Mouse (Mus musculus) brown adipose tissue, adult 24 weeks (tissue): ENCODE measurements around the gene Slc15a1. TPM values are rescaled to one million over a fixed set of nuclear protein-coding genes. Genes with fewer than 3 reads are reported as not detected.
"Not testable (repeated sequence)": the region's sequence is repeated elsewhere in the genome, so short reads cannot be mapped to it uniquely, and the experiment has no call there.

Source experiments
- H3K27ac ChIP-seq: fragments of 200-500 bp; replicated peaks from 2 replicates; pipeline ENCODE4 v1.5.1; 2012; ENCODE audit warnings: low read depth, mild to moderate bottlenecking, low read length
- H3K4me1 ChIP-seq: fragments of 200-500 bp; 2 replicates; pipeline ENCODE4 v1.6.1; 2012; ENCODE audit warnings: low read length, mixed read lengths; ENCODE audit not compliant: control insufficient read depth, insufficient read depth, insufficient read length
- H3K4me3 ChIP-seq: fragments of 200-500 bp; 2 replicates; pipeline ENCODE4 v1.5.1; 2012; ENCODE audit warnings: low read depth, mild to moderate bottlenecking, low read length, moderate library complexity; ENCODE audit not compliant: insufficient read depth
- polyA plus RNA-seq: library from polyadenylated mRNA; stranded (reverse); fragments of >200 nt; gene quantifications from 2 replicates; pipeline ENCODE4 v1.2.4, GENCODE M21; 2012; ENCODE audit not compliant: missing spikeins, insufficient read depth, insufficient read length

The Slc15a1 gene
- polyA plus RNA-seq, 1 experiment: not detected

DNA sequence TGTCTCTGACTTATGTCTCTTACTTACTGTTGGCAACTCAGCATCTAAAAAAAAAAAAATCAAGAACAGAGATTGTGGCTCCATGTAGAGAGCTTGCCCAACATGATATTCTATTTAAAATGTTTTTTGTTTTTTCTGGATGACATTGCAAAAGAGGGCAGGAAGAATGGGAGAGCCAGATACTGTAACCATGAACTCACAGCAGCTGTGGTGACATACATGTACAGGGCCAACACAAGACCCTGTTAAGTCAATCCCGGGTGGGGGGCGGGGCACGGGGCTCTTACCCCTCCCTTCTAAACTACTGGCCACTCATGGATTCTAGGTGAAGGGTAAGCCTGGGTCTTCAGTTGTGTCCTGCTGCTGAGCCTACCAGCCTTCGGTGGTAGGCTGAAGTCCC lies 83.1 kb downstream of the Slc15a1 start:
- Histone ChIP-seq H3K4me3 (no peak overlapping the region), H3K4me1 (peaks cover 16% of the 10 kb centered on the region; the same call in 1 of the 2 replicates), H3K27ac (peak overlapping the region; percentile 80)

DNA sequence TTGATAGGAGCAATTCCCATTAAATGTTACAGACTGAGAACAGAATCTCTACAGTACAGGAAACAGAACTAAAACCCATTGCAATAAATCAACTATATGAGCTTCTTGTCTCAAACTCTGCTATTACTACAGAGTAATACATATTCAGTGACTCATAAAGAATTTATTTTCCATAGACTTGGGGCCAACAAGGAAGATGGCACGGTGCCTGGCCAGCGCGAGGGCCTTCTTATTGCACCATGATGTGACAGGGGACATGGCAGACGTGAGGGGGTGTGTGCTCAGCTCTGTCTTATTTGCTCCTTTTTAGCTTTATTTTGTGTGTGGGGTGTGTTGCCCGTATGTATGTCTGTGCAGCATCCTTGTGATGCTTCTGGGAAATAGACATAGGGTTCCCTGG lies 87.5 kb downstream of the Slc15a1 start:
- Histone ChIP-seq H3K27ac (no peak overlapping the region), H3K4me3 (no peak overlapping the region), H3K4me1 (peaks cover 5% of the 10 kb centered on the region; the same call in 1 of the 2 replicates)

DNA sequence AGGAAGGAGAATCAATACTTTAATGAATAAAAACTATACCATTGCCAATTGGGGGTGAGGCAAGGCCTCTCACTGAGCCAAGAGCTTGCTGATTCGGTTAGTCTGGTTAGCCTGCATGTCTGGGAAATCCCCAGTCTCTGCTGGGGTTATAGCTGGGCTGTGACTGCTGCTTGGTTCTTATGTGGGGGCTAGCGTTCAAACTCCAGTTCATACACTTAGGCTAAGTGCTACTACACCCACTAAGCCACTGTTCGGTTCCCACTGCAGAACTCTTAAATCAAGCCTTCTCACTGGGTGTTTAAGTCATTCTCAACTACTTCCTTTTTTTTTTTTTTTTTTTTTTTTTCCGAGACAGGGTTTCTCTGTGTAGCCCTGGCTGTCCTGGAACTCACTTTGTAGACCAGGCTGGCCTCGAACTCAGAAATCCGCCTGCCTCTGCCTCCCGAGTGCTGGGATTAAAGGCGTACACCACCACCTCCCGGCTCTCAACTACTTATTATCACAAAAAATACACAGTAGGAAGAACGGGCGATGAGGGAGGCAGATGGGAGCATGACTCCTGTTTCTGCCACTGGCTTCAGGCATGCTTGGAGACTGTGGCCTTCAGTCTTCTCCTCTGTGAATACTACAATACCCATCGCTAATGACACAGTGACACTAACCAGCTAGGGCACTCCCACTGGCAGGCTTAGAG lies 88.3 kb downstream of the Slc15a1 start:
- no peak overlapping the region for H3K27ac ChIP-seq
- H3K4me3 ChIP-seq: no peak overlapping the region
- H3K4me1 ChIP-seq: no peaks in the 10 kb centered on the region

- no peak overlapping the region for H3K4me3 ChIP-seq
- no peak overlapping the region for H3K27ac ChIP-seq
- no peaks in the 10 kb centered on the region for H3K4me1 ChIP-seq
These were observed 90.3 kb downstream of the Slc15a1 start for GRCm38 (mm10) chr14:121414635-121415241.

- not testable (repeated sequence) for H3K4me3 ChIP-seq, H3K4me1 ChIP-seq, H3K27ac ChIP-seq
These were observed 91.3 kb downstream of the Slc15a1 start for GRCm38 (mm10) chr14:121413726-121414125.

Other genes starting within 250 kb of the Slc15a1 start
- 23.0 and 30.9 TPM in 2 replicates for gene Stk24, start 125.2 kb downstream of the Slc15a1 start, polyA plus RNA-seq